Mouse (Mus musculus): ENCODE results near the gene Ube2s. TPM values are rescaled to one million over a fixed set of nuclear protein-coding genes. Genes with fewer than 3 reads are reported as not detected.
"Not testable (repeated sequence)": the region's sequence is repeated elsewhere in the genome, so short reads cannot be mapped to it uniquely, and the experiment has no call there.

The Ube2s gene
- polyA plus RNA-seq, 1 experiment from 2014 or later = 372 TPM

DNA sequence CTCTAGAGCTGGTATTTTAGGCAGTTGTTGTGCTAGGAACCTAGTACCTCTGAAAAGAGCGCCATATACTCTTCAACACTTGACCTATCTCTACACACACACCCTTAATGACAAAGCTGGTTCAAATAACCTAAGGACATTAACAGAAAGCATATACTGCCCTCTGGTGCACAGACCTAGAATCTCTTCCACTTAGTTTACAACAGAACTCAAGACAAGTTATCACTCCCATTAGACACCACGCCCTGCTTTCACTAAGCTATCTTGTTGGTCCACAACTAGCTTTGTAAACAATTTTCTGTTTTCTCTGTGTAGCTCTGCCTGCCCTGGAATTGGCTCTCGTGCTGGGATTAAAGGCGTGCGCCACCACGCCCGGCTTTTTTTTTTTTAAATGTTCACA lies 5.7 kb downstream of the Ube2s start:
- H3K4me3 ChIP-seq (ENCODE audit: low read length) = no peak overlapping the region
- no peak; the same call in 1 of the 2 replicates for ATAC-seq (ENCODE audit: low read depth)
- H3K27ac ChIP-seq (ENCODE audit: low read length) = no peak overlapping the region
- H3K36me3 ChIP-seq (ENCODE audit: control insufficient read depth, insufficient read depth, low read length) = peaks cover 34% of the 10 kb centered on the region
- WGBS = 83% methylated on average over 7 of the region's 7 CpGs
- peaks cover 16% of the 10 kb centered on the region for H3K4me1 ChIP-seq (replicated peaks; ENCODE audit: control insufficient read depth, insufficient read depth, low read length)
- no peak overlapping the region for H3K4me2 ChIP-seq (ENCODE audit: low read depth, low read length)
- no peaks in the 10 kb centered on the region for H3K27me3 ChIP-seq (ENCODE audit: control insufficient read depth, insufficient read depth, low read depth, low read length)
- no peak overlapping the region for H3K9ac ChIP-seq (ENCODE audit: low read length)
- no peaks in the 10 kb centered on the region for H3K9me3 ChIP-seq (ENCODE audit: control insufficient read depth, low read length)

DNA sequence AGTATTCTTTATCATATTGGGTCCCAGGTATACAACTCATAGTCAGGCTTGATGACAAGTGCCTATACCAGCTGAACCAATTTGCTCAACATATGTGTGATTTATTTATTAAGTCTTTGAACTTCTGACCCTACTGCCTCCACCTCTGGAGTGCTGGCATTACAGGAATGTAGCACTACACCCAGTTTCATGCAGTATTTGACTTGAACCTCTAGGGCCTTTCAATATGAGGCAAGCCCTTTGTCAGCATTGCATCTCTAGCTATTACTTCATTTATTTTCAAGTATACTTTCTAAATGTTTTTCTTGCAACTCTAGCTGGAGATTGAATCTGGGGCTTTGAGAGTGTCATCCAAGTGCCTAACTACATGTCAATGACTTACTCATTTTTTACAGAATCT lies 10.1 kb downstream of the Ube2s start:
- peaks cover 23% of the 10 kb centered on the region for H3K36me3 ChIP-seq (ENCODE audit: control insufficient read depth, insufficient read depth, low read length)
- no peak overlapping the region for H3K27ac ChIP-seq (ENCODE audit: low read length)
- no peaks in the 10 kb centered on the region for H3K27me3 ChIP-seq (ENCODE audit: control insufficient read depth, insufficient read depth, low read depth, low read length)
- H3K4me2 ChIP-seq (ENCODE audit: low read depth, low read length) = no peak overlapping the region
- H3K9ac ChIP-seq (ENCODE audit: low read length) = no peak overlapping the region
- H3K9me3 ChIP-seq (ENCODE audit: control insufficient read depth, low read length) = no peaks in the 10 kb centered on the region
- H3K4me3 ChIP-seq (ENCODE audit: low read length) = no peak overlapping the region
- no peaks in the 10 kb centered on the region for H3K4me1 ChIP-seq (replicated peaks; ENCODE audit: control insufficient read depth, insufficient read depth, low read length)
- no peak for ATAC-seq (ENCODE audit: low read depth)

DNA sequence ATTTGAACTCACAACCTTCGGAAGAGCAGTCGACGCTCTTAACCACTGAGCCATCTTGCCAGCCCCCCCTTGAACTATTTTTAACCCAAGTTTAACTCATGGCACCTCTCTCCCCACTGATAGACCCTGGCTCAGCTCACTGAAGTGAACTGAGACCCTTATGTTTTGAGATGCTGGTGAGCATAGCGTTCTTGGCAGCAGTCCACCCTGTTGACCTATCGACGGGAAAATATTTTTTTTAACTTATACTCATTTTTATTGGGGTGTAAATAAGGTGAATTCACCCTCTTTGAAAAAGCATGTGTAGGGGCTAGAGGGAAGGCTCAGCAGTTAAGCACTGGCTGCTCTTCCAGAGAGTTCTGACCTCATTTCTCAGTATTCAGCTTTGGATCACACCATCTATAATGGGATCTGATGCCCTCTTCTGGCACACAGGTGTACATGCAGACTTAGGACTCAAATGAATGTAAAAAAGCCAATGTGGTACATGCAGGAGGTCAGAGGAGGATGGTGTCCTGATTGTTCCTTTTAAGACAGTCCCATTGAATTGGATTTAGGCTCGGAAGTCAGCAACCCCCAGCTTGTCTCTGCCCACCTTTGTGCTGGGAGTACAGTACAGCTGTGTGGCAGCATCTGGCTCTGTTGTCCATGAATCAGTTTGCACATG lies 16.5 kb downstream of the Ube2s start:
- H3K4me3 ChIP-seq (ENCODE audit: low read length) = no peak overlapping the region
- no peak overlapping the region for H3K9ac ChIP-seq (ENCODE audit: low read length)
- H3K27ac ChIP-seq (ENCODE audit: low read length) = no peak overlapping the region
- peaks cover 7% of the 10 kb centered on the region for H3K4me1 ChIP-seq (replicated peaks; ENCODE audit: control insufficient read depth, insufficient read depth, low read length)
- no peak overlapping the region for H3K4me2 ChIP-seq (ENCODE audit: low read depth, low read length)
- WGBS = 60% methylated on average over 7 of the region's 7 CpGs
- no peak for ATAC-seq (ENCODE audit: low read depth)
- no peaks in the 10 kb centered on the region for H3K9me3 ChIP-seq (ENCODE audit: control insufficient read depth, low read length)
- H3K27me3 ChIP-seq (ENCODE audit: control insufficient read depth, insufficient read depth, low read depth, low read length) = no peaks in the 10 kb centered on the region
- peaks cover 28% of the 10 kb centered on the region for H3K36me3 ChIP-seq (ENCODE audit: control insufficient read depth, insufficient read depth, low read length)

DNA sequence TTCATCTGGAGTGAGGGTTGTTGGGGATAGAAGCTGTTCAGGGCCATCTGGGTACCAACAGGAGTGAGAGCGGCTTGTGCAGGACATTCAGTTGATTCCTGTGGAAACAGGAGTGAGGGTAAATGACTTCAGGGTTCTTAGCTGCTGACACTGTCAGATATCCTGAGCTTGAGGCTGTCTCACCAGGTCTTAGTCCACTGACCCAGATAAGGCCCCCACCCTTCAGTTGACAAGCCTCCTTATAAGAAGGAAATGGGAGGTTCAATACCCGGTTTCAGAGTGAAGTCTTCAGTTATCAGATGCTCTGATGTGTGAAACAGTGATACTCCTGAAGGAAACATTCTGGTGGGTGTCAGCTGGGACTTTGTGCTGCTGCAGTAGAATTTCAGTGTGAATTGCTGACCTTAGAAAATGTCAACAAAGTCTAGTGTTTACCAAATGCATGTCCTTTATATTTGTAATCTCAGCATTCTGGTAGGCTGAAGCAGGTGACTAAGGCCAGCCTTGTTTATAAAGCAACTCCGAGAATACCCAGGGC lies 17.7 kb downstream of the Ube2s start:
- no peak overlapping the region; the same call in 1 of the 2 replicates for H3K9ac ChIP-seq (ENCODE audit: low read length)
- H3K4me2 ChIP-seq (ENCODE audit: low read depth, low read length) = no peak overlapping the region
- ATAC-seq (ENCODE audit: low read depth) = no peak
- no peaks in the 10 kb centered on the region for H3K9me3 ChIP-seq (ENCODE audit: control insufficient read depth, low read length)
- peaks cover 7% of the 10 kb centered on the region for H3K4me1 ChIP-seq (replicated peaks; ENCODE audit: control insufficient read depth, insufficient read depth, low read length)
- no peak overlapping the region for H3K27ac ChIP-seq (ENCODE audit: low read length)
- no peak overlapping the region for H3K4me3 ChIP-seq (ENCODE audit: low read length)
- peaks cover 28% of the 10 kb centered on the region for H3K36me3 ChIP-seq (ENCODE audit: control insufficient read depth, insufficient read depth, low read length)
- H3K27me3 ChIP-seq (ENCODE audit: control insufficient read depth, insufficient read depth, low read depth, low read length) = no peaks in the 10 kb centered on the region
- WGBS = 60% methylated on average over 3 of the region's 3 CpGs

DNA sequence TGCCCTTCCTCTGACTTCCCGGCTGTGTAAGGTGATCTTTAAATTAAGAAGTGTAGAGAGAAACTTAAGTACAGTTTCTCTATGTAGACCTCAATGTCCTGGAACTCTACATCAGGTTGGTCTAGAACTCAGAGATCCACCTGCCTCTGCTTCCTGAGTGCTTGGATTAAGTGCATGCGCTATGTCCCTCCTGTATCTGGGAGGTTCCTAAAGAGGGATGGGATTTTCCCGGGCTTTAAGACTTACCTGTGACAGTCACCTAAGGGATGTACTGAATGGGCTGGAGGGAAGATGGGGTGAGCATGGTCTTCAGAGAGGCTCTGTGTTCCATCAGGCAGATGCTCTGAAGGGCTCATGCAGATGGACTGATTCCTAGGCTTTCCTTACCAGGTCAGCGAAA lies 18.7 kb downstream of the Ube2s start:
- 36% methylated on average over 4 of the region's 4 CpGs for WGBS
- H3K9ac ChIP-seq (ENCODE audit: low read length) = peak overlapping the region; percentile 95
- peak overlapping the region; percentile 66 for H3K4me2 ChIP-seq (ENCODE audit: low read depth, low read length)
- H3K9me3 ChIP-seq (ENCODE audit: control insufficient read depth, low read length) = no peaks in the 10 kb centered on the region
- peak overlapping the region; percentile 82 for H3K4me3 ChIP-seq (ENCODE audit: low read length)
- H3K36me3 ChIP-seq (ENCODE audit: control insufficient read depth, insufficient read depth, low read length) = peaks cover 28% of the 10 kb centered on the region
- ATAC-seq (ENCODE audit: low read depth) = no peak
- no peaks in the 10 kb centered on the region for H3K27me3 ChIP-seq (ENCODE audit: control insufficient read depth, insufficient read depth, low read depth, low read length)
- peaks cover 7% of the 10 kb centered on the region for H3K4me1 ChIP-seq (replicated peaks; ENCODE audit: control insufficient read depth, insufficient read depth, low read length)
- no peak overlapping the region for H3K27ac ChIP-seq (ENCODE audit: low read length)

DNA sequence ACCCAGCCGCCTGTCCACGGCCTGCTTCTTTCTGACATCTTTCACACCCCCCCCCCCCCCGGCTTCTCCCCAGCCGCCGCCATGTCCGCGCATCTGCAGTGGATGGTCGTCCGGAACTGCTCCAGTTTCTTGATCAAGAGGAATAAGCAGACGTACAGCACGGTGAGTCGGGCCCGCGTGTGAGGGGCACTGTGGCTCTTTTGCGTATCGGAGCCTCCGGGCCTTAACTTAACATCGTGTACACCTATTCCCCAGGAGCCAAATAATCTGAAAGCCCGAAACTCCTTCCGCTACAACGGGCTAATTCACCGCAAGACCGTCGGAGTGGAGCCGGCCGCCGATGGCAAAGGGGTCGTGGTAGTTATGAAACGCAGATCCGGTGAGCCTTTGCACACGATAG lies 19.1 kb downstream of the Ube2s start:
- Histone ChIP-seq H3K4me2 (ENCODE audit: low read depth, low read length) (peak overlapping the region; percentile 66), H3K4me3 (ENCODE audit: low read length) (peak overlapping the region; percentile 82), H3K27ac (ENCODE audit: low read length) (peak overlapping the region; percentile 86), H3K9ac (ENCODE audit: low read length) (peak overlapping the region; percentile 95), H3K36me3 (ENCODE audit: control insufficient read depth, insufficient read depth, low read length) (peaks cover 28% of the 10 kb centered on the region)
- not testable (repeated sequence) for H3K27me3 ChIP-seq (ENCODE audit: control insufficient read depth, insufficient read depth, low read depth, low read length); H3K9me3 ChIP-seq (ENCODE audit: control insufficient read depth, low read length); H3K4me1 ChIP-seq (replicated peaks; ENCODE audit: control insufficient read depth, insufficient read depth, low read length); ATAC-seq (ENCODE audit: low read depth)
- WGBS = under 1% methylated on average over 31 of the region's 31 CpGs

DNA sequence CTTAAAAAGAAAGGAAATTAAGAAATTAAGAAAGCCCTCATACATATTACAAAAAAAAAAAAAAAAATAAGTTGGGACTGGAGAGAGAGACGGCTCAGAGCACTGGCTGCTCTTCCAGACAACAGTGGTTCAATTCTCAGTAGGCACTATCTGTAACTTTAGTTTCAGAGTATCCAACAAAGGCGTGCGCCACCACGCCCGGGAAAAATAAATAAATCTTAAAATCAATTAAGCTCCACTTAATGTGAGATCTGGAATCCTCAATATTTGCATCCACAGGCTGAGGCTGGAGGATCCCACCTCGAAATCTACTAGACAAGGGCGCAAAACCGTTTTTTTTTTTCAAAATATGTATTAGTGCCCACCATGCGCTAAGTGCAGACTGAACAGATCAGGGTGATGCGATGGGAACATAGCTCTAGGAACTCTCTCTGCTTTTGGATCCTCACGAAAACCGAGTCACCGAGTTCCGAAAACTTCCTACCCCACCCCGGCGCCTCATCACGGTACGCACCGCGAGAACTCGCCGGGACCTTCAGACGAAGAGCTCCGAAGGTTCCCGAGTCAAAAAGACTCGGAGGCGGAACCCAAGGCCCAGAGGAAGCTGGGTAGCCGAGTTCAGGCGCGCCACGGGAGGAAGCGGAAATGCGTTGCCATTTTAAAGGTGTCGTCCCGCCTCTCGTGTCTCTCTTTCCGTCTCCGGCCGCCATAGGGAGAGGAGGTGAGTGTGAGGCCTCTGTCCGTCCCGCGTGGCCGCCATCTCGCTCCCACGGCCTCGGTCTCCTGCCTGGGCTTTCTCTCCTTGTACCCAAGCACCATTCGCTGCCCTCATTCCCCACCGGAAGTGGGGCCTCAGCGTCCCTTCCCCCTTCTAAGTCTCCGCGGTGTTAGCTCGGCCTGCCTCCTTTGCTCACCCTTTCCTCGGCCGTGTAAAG lies 19.8 kb downstream of the Ube2s start, which contains the start of gene Rpl28:
TSS of gene Rpl28 (plus strand) at position 597 of the 935 bp plus-strand sequence.
- under 1% methylated on average over 54 of the region's 54 CpGs for WGBS
- peak within 1 kb of the TSS; percentile 96 for H3K27ac ChIP-seq (ENCODE audit: low read length)

DNA sequence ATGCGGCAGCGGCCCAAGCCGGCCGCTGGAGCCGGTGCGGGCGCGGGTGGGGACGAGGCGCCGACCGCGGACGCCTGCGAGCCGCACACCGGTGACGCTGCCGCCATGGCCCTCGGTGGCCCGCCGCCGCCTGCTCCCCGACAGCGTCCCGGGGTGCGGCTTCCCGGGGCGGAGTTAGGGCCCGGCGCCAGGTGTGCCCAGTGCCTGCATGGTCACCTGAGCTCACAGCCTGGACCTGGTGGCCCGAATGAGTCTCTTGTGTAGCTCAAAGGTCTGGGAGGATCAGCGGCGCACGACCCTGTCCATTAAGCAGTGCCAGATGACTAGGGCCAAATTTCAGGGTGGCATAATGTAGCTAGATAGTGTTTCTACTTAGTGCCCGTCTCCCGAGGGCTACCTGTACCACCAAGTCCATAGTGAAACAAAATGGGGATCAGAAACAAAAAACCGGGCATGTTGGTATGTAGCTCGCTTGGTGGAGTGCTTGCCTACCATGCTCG lies 22.9 kb downstream of the Ube2s start, which contains the start of gene Tmem238:
TSS of gene Tmem238 (minus strand) at position 221 of the 500 bp plus-strand sequence.
- Histone ChIP-seq H3K9me3 (ENCODE audit: control insufficient read depth, low read length) (no peaks in the 10 kb centered on the region), H3K4me1 (replicated peaks; ENCODE audit: control insufficient read depth, insufficient read depth, low read length) (peaks cover 5% of the 10 kb centered on the region), H3K4me2 (ENCODE audit: low read depth, low read length) (peak within 1 kb of the TSS; percentile 86), H3K4me3 (ENCODE audit: low read length) (peak within 1 kb of the TSS; percentile 64), H3K9ac (ENCODE audit: low read length) (peak within 1 kb of the TSS; percentile 83), H3K36me3 (ENCODE audit: control insufficient read depth, insufficient read depth, low read length) (peaks cover 4% of the 10 kb centered on the region), H3K27me3 (ENCODE audit: control insufficient read depth, insufficient read depth, low read depth, low read length) (no peaks in the 10 kb centered on the region), H3K27ac (ENCODE audit: low read length) (peak within 1 kb of the TSS; percentile 82)
- WGBS = 10% methylated on average over 27 of the region's 40 CpGs
- peak; percentile 56 for ATAC-seq (ENCODE audit: low read depth)

More for the DNA sequence above, 19.8 kb downstream of the Ube2s start, which contains the start of gene Rpl28:
- Histone ChIP-seq H3K4me2 (ENCODE audit: low read depth, low read length) (peak within 1 kb of the TSS; percentile 66), H3K4me3 (ENCODE audit: low read length) (peak within 1 kb of the TSS; percentile 82), H3K27me3 (ENCODE audit: control insufficient read depth, insufficient read depth, low read depth, low read length) (no peaks in the 10 kb centered on the region), H3K36me3 (ENCODE audit: control insufficient read depth, insufficient read depth, low read length) (peaks cover 25% of the 10 kb centered on the region), H3K9me3 (ENCODE audit: control insufficient read depth, low read length) (no peaks in the 10 kb centered on the region), H3K9ac (ENCODE audit: low read length) (peak within 1 kb of the TSS; percentile 95), H3K4me1 (replicated peaks; ENCODE audit: control insufficient read depth, insufficient read depth, low read length) (peaks cover 7% of the 10 kb centered on the region)
- ATAC-seq (ENCODE audit: low read depth) = peak; percentile 91
